Mouse (Mus musculus) hindlimb bud, embryonic 11.5 days (tissue): ENCODE measurements at regions not wholly inside any gene's neighbourhood (a gene's known extent, or its start where the extent isn't known, plus 50 kb on each side); places are given as distances from the start of the nearest gene placed in this dataset.

ENCODE experiments used
- DNase-seq: peaks from one replicate; pipeline ENCODE4 v3.0.0-alpha.2; 2012; ENCODE audit warnings: low read depth, low spot score; ENCODE audit errors: extremely low spot score

DNA sequence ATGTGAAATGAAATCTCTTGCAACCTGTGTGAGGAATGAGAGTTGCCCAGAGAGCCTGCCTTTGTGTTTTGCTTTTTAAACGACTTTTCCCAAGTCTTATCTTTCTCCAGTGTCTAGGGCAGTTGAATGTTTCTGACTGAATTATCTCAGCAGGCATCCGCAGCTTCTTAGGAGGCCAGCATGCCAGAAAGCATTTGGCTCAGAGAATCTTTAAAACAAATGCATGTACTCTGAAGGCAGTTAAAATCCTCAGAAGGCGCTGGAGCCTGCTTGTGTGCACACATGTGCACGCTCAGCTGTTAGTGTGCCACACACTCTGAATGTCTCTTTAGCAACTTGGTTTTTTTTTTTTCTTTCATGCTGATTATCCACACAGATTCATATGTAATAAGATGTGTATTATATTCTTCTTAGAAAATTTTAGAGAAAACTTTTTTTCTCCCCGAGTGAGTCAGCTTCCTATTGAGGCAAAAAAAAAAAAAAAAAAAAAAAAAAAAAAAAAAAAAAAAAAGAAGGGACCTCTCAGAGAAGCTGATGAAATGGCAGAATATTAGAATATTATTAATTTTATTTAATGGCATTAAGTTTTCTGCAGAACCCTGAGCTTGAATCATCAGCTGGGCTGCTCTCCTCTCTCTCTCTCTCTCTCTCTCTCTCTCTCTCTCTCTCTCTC, 201.9 kb downstream of the Tmem38b start:
- no peak for DNase-seq

DNA sequence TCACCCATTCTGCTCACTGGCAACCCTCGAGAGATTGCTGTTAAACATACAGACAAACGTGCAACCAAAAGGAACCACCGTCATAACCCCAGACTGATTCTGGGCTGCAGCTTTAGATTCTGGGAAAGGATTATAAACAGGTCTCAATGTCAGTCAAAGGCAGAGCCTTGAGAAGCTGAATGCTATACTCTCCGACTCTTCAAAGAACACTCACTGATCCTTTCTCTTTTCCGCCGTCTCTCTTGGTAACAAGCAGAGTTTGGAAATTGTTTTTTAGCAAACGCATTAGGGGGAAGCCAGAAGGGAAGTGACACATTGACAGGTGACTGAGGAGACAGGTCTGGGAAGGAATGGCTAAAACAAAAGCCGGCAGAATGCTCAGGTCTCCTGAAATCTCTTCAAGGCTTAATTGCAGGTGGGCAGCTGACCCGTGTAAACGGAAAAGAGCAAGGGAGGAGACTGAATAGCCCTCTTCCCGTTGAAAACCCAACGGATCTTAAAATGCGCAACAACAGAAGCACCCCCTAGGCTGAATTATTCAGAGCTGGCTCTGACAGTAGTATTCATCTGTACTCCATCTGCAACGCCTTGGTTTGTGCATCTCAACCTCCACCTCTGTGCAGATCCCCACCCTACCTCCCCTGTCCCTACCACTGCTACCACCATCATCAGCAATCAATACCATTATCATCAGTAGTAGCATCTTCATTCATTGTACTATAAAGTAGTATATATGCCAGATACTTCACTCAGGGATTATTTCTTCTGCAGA, 219.6 kb downstream of the Tmem38b start:
- DNase-seq = no peak

DNA sequence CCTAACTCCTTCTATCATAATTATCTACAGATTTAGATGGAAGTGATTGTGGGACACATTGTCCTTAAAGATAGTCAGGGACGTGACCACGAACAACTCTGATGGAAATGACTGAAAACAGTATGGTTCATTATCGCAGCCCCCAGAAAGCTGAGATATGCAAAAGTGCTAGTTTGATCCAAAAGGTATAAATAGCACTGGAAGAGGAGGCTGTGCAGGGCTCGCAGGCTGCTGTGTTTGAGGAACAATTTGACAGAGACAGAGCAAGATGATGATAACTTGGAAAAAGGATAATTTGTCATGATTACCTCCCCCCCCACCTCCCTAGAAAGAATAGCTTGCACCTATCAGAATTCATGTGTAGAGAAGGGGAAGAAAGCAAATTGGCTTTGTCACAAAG, 238.5 kb downstream of the Tmem38b start:
- DNase-seq = no peak

DNA sequence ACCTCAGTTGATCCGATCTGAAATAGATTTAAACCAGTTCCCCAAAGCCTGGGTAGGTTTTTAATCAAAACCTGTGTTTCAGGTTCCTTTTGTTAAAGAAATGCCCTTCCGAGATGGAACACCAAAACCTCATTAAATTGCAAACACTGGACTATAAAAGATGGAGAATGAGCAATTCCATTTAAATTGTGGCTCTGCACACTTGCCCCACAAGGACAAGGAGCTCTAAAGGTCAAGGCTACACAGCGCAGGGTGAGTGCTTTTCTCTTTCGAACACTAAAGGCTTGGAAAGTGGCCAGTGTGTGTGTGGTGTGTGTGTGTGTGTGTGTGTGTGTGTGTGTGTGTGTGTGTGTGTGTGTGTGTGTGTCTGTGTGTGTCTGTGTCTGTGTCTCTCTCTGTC, 246.1 kb downstream of the Tmem38b start:
- no peak for DNase-seq

DNA sequence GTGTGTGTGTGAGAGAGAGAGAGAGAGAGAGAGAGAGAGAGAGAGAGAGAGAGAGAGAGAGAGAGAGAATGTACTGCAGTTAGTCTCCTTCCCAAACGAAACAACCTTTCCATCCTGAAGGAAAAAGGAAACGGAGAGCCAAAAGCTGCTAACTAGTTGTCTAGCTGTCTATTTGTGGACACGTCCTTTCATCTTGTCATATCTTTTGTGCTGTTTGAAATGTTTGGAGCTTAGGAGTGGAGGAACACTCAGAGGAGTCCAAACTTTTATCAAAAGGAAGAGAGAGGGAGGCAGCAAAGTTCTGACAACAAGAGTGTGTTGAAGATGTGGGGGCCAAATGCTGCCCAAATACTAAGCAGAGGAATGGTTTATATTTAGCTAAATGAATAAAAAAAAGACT, 246.6 kb downstream of the Tmem38b start:
- no peak for DNase-seq

DNA sequence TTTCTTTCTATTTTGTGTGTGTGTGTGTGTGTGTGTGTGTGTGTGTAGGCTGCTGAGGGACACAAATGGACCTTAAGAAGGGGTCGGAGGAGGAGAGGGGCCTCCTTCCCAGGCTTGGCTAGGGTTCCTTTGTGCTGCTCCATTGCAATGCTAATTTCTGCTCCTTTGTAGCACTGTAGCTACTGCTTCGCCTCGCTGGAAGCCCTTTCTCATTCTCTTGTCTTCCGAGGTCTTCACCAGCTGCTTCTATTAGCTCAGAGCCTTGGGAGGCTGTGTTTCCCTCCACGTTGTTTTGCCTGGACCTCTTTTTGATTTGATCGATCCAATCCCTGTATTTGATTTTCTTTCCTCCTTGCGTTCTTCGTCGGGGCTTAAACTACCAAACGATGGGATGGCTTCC, 247.1 kb downstream of the Tmem38b start:
- DNase-seq = no peak

DNA sequence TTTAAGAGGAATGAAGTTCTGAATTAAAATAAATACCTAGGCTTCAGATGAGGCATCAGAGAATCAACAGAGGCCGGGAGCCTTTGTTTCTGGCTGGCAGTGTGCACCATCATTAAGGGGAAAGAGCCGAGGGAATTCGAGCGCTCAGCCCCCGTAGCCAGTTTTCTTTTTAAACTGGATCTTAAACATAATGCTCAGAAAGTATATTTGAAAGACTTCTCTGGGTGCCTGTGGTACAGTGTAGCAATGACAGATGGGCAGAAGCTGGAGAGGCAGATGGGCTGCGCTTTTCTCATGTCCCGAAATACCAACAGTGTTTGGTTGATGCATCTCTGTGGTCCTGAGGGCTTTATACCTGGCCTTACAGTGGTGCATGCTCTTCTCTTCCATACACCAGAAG, 247.6 kb downstream of the Tmem38b start:
- no peak for DNase-seq

DNA sequence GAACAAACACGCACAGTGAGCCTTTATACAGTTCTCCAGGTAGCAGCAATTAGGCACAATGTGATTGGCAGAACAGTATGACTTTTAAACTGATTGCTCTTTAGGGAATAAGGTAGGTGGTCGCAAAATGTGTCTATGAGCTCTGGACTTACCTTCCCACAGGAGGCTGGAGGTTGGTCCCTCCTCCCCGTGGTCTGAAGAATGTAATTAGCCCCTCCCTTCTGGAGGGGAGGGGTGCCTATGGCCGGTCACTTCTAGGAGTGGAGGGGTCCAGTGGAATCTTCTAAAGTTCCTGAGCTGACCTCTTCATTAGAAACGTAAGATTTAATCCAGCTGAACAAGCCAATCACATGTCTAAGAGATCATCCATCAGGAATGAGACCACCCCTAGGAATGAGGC, 248.4 kb downstream of the Tmem38b start:
- no peak for DNase-seq

DNA sequence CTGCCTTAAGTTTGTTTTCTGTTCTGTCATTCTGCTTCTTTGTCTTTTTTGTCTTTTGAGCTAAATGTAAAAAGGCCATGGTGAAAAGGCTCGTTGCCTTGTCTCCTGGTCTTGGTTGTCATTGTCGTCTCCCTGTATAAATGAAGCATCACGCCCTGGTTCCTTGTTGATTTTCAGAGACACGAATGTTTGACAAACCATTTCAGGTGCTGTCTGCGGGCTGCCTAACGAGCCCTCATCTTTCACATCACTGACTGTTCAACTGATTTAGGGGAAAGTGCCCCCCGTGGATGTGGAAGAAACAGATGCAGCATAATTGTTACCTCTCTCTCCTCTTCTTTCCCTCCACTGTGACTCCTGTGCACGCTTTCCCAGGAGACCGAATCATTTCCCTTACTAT, 254.7 kb downstream of the Tmem38b start:
- DNase-seq = no peak

DNA sequence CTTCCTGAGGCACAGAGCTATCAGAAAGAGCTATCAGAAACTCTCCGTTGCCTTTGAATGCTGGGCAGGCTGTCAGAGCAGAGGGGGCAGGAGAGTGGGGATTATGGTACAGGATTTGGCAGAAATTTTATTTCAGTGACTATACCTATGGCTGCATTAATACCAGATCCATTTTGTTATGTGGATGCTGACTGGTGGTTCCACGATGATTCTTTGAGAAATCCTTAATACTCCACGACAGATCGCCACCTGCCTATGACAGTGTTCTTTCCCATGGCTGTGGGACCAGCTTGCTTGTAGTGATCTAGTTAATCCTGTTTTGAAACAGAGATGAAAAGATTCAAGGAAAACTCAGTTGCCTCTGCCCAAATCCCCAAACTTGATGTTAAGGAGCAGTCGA, 255.6 kb downstream of the Tmem38b start:
- DNase-seq = no peak

DNA sequence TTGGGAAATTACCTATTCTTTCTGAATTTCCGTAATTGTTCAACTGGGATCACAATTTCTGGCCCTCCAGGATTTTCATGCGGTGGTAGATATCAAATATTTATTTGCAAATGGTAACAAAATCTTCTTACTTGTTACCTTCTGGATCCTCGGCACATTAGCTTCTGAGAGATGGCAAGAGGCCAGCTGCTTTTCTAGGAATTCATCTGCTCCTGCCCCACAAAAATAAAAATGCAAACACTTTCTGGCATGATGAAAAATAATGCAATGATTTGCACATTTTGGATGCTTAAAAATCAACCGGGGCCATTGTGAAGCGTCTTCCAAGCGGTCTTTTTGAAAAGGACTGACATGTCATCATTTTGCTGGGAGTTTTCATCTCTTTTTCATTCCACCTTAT, 258.9 kb downstream of the Tmem38b start:
- no peak for DNase-seq

DNA sequence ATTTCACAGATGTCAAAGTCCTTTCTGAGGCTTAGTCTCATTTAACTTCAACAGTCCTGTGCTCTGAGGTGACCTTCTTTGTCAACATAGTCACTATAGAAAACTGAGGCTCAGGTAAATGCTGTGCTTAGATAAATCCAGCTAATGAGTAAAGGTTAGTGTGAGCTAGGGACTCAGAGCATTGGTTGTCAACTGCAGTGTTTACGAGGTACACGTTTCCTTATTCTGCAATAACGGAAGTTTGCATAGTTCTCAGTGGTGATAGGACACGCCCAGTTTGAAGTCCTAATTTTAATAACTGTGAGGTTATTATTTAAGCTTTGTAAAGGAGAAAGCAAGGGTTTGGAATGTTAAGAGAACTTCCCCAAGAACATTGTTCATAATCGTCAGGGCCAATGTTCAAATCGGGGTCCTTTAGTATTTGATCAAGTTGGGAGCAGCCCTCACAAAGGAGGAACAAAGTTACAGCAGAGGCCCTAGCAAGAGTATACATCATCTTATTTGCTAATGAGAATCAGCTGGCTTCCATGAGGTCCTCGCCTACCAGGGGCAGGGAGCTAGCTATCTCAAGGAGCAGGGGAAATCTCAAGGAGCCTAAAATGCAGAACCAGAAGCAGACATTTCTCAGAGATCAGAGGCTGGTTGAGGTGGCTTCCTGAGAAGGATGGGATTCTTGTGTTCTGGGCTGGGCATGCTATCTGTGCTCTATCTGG, 268.6 kb downstream of the Tmem38b start:
- no peak for DNase-seq

DNA sequence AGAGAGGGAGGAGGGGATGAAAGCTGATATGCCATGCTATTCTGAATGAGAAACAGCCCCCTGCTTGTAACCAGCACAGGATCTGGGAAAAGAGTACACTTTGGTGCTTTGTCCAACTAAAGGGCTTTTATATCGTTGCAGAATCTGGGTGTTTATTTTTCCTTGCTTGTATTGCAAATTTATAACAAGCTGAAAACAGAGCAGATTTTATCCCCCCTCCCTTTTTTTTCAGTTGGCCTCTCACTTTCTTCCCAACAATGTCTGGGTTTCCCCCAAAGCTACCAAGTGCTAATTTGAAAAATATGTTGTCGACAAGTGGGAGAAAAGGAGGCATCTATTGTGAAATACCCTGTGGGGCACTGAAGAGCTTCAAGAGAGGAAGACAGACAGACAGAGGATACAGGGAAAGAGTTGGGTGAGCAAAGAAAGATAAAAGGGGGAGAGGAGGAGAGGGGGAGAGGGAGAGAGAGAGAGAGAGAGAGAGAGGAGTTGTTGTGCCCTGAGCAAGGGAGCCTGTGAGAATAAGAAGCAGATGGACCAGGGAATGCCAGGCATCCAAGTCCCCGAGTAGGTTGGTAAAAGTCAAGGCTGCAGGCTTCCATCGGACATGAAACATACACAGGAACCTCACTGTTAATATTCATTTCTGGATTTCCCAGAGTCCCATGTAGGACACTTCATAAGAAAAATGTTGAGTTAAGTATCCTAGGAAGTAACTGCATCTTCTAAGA, 269.5 kb downstream of the Tmem38b start:
- DNase-seq = peak; percentile 35

DNA sequence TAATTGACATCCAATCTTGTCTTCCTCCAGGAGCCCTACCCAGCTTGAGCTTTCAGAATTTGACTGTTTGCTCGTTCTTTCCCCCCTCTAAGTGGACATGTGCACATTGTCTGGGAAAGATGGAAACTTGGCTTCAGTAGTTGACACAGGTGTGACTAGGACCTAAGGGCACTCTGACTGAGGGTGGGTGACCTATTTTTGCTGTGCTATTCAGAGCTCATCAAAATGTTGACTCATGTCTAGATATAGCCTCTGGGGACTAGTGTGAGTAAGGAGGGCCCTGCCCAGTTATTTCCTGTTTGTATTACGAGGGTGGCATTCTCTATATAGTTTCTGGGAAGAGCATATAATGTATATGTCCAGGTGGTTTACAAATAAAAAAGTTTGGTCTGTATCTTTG, 271.7 kb downstream of the Tmem38b start:
- DNase-seq = no peak

DNA sequence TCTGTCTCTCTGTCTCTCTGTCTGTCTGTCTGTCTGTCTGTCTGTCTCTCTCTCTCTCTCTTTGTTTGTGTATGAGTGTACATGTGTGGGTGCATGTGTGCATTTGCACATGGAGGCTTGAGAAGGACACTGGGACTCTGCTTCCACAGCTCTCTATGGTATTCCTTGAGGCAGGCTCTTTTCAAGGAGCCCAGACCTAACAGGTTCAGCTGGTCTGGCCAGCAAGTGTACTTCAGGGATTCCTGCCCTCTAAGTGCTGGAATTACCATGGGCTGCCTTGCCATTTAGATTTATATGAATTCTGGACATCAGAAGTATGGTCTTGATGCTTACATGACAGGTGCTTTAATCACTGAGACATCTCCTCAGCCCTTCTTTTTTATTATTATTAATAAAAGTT, 274.4 kb downstream of the Tmem38b start:
- no peak for DNase-seq

DNA sequence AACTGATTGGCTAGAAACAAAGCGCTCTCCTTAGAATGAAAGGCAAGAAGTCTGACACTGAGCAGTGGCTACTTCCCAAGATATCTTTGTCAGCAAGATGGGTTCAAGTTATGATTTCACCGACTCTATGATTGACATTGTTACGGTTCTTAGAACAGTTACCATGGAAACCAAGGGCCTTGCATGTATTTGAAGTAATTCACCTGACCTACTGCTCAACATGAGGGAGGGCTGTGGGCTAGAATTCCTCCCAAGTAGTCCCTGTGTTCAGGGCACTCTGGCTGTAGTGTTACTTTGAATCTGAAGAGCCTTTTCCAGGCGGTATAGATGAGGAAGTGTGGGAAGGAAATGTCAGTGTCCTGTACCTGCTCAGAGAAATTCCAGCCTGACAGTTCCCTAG, 281.1 kb downstream of the Tmem38b start:
- DNase-seq = no peak

DNA sequence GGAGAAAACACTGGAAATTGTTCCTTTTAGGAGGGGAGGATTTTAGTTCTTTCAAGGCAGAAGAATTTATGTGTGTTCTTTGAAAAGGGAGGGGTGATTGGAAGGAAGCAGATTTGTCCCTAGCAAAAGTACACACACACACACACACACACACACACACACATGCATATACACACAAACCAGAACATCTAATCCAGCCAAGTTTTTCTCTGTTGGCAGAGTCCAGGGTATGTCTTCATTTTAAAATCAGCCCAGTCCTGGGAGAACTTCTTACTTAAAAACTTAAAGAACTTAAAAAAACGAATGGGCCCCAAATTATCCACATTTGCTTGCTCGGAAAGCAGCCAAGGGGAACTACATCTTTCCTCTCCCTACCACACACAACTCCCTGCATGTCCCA, 290.5 kb downstream of the Tmem38b start:
- DNase-seq = no peak

DNA sequence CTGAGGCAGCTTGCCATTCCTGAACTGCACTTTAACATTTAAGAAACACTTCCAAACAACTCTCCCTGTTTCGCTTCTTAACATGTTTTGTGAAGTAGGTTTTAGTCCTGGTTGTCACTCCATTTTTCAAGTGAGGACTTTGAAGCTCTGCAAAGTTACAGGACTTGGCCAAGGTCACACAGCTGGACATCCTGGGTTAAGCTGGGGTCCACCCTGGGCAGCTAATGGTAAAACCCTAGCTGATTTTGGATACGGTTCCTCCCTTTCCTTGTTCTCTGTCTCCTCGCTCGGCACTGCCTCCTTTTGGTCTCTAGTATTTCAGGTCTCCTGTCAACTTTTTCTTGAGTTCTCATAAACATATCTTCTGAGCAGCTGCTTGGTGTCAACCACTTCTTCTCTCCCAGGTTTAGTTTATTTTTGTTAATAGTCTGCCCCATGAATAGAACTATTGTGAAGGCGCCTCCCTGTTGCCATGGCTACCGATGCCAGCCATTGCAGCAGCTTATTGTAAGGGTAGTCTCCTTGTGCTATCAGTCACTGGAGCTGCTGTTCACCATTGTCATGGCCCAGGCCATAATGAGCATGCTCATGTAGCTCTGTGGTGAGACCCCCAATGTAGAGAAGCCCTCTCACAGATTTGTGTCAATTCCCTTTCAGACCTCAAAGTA, 292.5 kb downstream of the Tmem38b start:
- DNase-seq = no peak

DNA sequence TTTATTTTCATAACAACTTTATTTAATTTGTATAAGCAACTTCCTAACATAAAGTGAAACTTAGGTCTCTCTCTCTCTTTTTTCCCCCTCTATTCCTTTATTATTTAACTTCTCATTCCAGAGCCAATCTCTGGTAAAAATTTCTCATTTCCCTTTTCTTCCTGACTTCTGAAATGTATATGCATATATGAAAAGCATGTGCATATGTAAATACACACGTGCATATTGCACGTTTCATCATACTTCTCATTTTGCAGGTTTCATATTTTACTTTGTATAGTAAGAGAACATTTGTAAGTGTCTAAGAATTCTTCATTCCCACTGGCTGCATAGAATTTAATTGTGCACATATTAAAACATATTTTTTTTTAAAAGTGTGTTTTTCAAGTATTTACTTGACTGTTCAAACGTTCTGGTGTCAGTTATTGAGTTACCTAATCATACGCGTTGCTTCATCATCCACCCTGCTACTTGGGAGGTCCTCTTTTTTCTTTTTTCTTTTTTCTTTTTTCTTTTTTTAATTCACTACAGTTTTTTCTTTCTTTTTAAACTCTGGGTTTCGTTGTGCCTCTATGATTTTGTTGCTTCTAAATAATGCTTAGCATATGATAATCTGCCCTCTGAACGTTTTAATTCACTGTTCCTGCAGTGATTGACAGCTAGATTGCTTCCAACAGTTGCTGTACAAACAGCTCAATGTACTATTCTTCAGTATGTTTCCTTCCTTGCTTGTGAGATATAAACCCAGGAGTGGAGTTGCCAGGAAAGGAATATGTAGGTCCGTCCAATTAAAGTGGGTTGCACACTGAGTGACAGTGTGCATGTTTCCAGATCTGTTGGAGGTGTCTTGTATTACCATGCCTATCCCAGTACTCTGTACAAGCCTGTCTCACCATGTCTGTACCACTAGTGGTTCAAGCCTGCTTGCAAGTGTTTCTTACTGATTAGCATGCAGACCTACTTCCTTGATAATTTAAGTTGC, 303.2 kb downstream of the Tmem38b start:
- DNase-seq = no peak

DNA sequence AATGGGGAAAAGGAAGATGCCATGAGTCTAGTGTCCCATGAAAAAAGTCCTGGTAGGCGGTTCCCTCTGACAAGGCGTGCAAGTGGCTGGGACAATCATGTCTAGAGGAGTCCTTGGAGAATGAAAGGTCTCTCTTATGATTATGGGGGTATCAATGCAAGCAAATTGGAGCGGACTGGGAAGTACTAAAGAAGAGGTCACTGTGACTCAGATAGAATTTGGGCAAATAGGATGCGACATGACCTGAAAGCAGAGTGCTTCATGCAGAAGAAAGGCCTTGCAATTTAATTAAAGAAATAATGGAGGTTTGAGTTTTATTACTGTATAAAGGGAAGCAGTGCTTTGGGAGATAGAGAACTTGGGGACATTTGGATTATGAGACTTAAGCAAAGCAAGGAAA, 330.3 kb downstream of the Tmem38b start:
- DNase-seq = no peak
